Mouse (Mus musculus) lung, adult 2 months (tissue): ENCODE results near the gene Gbp8. TPM values are rescaled to one million over a fixed set of nuclear protein-coding genes. Genes with fewer than 3 reads are reported as not detected.
"Not testable (repeated sequence)": the region's sequence is repeated elsewhere in the genome, so short reads cannot be mapped to it uniquely, and the experiment has no call there.

Source experiments
- DNase-seq: peaks from one replicate; pipeline ENCODE4 v3.0.0; 2022
- H3K4me1 ChIP-seq: fragments of 200-500 bp; 2 replicates; pipeline ENCODE4 v1.6.1; 2011; ENCODE audit warnings: low read length; ENCODE audit not compliant: control insufficient read depth, insufficient read depth
- H3K4me3 ChIP-seq: fragments of 200-500 bp; replicated peaks from 2 replicates; pipeline ENCODE3; 2011; ENCODE audit warnings: low read depth, mild to moderate bottlenecking, control low read depth, low read length; ENCODE audit errors: extremely low read depth
- CTCF ChIP-seq: fragments of 200-500 bp; IDR thresholded peaks from 2 replicates; pipeline ENCODE4 v1.5.1; 2011; ENCODE audit warnings: mild to moderate bottlenecking, low read length, control low read depth; ENCODE audit not compliant: insufficient read depth
- POLR2A ChIP-seq: fragments of 200-500 bp; IDR thresholded peaks from 2 replicates; pipeline ENCODE4 v1.6.1; 2011; ENCODE audit warnings: low read depth, mild to moderate bottlenecking, control low read depth, low read length, borderline replicate concordance; ENCODE audit errors: extremely low read depth
- WGBS: fragments of 180-500 bp; shearing (Covaris S2); methylation state at CpG from one replicate; pipeline ENCODE4 v1.1.7; 2018; 5-methylcytosine and 5-hydroxymethylcytosine counted together
- polyA plus RNA-seq: library from polyadenylated mRNA; depleted of rRNA; stranded (reverse); fragments of >200 nt; gene quantifications from 2 replicates; pipeline ENCODE4 v1.2.3, GENCODE M21; 2012

The Gbp8 gene
- polyA plus RNA-seq, 1 experiment: 2.6 TPM

DNA sequence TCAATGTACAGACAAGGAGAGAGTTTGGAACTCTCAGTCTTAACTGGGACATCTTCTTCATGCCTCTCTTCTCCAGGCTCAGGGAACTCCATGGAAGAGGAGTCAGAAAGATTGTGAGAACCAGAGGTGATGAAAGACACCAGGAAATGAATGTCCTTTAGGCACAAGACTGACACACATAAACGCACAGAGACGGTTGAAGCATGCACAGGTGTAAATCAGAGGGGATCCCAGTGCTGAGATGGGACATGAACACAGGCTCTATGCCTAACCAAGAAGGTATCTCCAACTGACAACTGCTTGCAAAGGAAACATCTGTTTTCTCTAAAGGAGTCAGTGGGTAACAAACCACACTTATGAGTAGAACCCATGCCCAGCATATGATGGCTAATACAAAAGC lies 79.1 kb downstream of the Gbp8 start:
- TF ChIP-seq POLR2A: no peak
- TF ChIP-seq CTCF: no peak
- no peak for DNase-seq
- H3K4me1 ChIP-seq: no peaks in the 10 kb centered on the region
- H3K4me3 ChIP-seq: no peak overlapping the region
- 86% methylated on average over 2 of the region's 2 CpGs for WGBS

DNA sequence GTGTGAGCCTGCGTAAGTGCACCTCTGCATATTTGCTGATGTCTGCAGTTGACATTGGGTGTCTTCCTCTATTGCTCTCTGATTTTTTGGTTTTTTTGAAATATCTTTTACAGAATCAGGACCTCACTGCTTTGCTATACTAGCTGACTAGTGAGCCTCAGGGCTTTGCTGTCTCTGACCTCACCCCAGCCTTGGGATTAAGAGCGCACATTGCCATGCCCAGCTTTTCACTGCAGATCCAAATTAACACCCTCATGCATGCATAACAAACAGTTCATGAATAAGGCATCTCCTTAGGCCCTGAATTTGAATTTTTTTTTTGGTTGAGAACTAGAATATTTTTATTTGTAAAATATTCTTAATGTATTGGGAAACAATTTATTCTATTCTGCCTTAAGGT lies 84.1 kb downstream of the Gbp8 start:
- Histone ChIP-seq H3K4me1 (no peaks in the 10 kb centered on the region; the same call in 1 of the 2 replicates), H3K4me3 (no peak overlapping the region)
- TF ChIP-seq POLR2A (no peak), CTCF (no peak)
- WGBS: 95% methylated on average over 2 of the region's 2 CpGs
- DNase-seq: no peak

DNA sequence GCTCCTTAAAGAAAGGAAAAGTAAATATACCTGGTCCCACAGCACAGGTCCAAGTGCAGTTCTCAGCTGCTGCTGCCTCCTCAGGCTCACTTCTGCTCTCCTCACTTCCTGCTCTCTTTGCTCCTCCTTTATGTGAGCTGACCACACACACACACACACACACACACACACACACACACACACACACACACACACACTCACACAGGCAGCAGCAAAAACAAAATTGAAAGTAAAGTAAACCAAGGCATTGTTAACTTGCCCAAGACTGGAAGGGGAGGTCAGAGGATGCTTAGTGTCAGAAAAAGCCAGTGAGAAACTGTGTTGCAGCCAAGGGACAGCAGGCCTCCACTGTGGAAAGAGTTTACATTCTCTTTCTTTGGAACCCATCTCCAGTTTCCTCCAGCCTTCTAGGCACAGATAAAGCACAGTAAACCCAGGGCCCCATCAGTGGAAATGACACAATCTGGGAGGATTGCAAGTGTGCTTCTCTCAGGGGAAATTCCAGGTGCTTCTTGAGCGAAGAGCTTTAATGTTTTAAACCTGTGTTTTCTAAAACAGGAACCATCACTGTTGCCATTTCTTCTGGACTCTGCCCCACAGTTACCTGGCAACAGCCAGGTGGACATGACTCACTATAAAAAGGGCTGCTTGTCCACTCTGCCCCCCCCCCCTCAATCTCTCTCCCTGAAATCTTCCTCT lies 85.7 kb downstream of the Gbp8 start:
- not testable (repeated sequence) for H3K4me1 ChIP-seq, H3K4me3 ChIP-seq, DNase-seq
- 38% methylated on average over 1 of the region's 1 CpGs for WGBS

- DNase-seq: no peak
- WGBS: 50% methylated on average over 2 of the region's 2 CpGs
- TF ChIP-seq CTCF (no peak), POLR2A (no peak)
Observed at GRCm38 (mm10) chr5:105032362-105032761, 107.0 kb downstream of the Gbp8 start.

GRCm38 (mm10) chr5:105012551-105012950 lies 126.8 kb downstream of the Gbp8 start:
- TF ChIP-seq CTCF (no peak), POLR2A (no peak)
- WGBS: 52% methylated on average over 1 of the region's 1 CpGs
- no peak overlapping the region for H3K4me3 ChIP-seq
- DNase-seq: no peak
- no peaks in the 10 kb centered on the region for H3K4me1 ChIP-seq

More at GRCm38 (mm10) chr5:105032362-105032761, 107.0 kb downstream of the Gbp8 start:
- H3K4me1 ChIP-seq: no peaks in the 10 kb centered on the region
- no peak overlapping the region for H3K4me3 ChIP-seq

DNA sequence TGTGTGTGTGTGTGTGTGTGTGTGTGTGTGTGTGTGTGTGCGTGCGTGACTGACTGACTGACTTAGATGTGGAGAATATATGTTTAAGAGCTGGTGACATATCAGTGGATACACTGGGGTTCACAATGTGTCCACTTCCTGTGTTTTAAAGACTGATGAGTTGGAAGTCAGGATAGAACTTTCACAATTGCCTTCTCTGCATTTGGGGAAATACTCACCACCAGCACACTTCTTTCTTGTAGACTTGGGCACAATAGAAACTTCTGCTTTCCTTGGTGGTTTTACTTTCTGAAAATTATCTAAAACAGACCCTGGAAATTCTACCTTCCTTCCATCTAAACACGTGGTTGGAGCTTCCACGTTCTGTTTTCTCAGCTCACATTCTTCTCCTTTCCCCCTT lies 127.8 kb downstream of the Gbp8 start:
- DNase-seq: no peak
- Histone ChIP-seq H3K4me1 (no peaks in the 10 kb centered on the region), H3K4me3 (no peak overlapping the region)
- TF ChIP-seq CTCF (no peak), POLR2A (no peak)
- WGBS: 78% methylated on average over 4 of the region's 4 CpGs

DNA sequence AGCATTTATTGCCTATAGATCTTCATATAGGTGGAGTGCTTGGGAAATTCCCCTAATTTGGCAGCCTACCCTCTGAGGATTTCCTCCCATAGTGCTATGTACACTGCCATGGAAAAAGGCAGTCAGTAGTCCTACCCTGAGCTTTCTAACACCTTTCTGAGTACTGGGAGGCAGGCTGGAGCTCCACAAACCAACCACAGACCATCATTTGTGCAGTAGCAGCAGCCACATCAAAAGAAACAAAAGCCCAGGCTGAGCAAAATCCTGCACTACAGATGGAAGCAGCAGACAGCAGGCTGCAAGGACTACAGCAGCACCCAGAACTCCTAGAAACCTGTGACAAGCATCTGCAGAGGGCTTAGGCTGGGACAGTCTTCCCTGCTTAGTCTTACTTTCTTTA lies 129.0 kb downstream of the Gbp8 start:
- TF ChIP-seq CTCF (no peak), POLR2A (no peak)
- no peak for DNase-seq
- Histone ChIP-seq H3K4me3 (no peak overlapping the region), H3K4me1 (peaks cover under 1% of the 10 kb centered on the region; the same call in 1 of the 2 replicates)

DNA sequence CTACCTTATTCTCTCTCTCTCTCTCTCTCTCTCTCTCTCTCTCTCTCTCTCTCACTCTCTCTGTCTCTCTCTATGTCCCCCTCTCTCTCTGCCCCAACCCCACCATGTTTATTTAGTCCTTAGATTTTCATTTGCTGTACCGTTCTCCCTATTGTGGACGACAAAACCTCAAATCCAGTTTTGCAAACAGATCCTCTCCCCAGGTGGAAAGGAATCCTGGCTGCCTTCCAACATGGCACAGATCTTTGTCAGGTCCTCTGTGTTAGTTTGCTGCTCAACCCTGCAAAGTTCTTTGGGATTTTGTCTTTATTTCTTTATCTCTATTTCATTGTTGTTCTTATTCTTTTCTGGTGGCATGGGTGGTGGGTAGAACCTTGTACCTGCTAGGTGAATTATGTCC lies 149.9 kb downstream of the Gbp8 start:
- Histone ChIP-seq H3K4me1 (peaks cover 9% of the 10 kb centered on the region), H3K4me3 (no peak overlapping the region)
- no peak for TF ChIP-seq CTCF
- no peak for TF ChIP-seq POLR2A
- WGBS: 73% methylated on average over 2 of the region's 2 CpGs
- DNase-seq: no peak

- TF ChIP-seq POLR2A: no peak
- TF ChIP-seq CTCF: no peak
- WGBS: 45% methylated on average over 2 of the region's 2 CpGs
- Histone ChIP-seq H3K4me3 (no peak overlapping the region), H3K4me1 (peaks cover 9% of the 10 kb centered on the region)
- DNase-seq: peak; percentile 6
Observed at GRCm38 (mm10) chr5:104988000-104988399, 151.3 kb downstream of the Gbp8 start.

- whole genome bisulfite sequencing: 36% methylated on average over 1 of the region's 1 CpGs
- TF ChIP-seq POLR2A (no peak), CTCF (peak; percentile 56)
- Histone ChIP-seq H3K4me1 (peaks cover 11% of the 10 kb centered on the region), H3K4me3 (no peak overlapping the region)
- no peak for DNase-seq
Observed at GRCm38 (mm10) chr5:104986706-104987105, 152.6 kb downstream of the Gbp8 start.
